Mouse (Mus musculus): ENCODE measurements around the gene Foxn2.
A peak's percentile ranks its signal among the peaks of the same experiment; 100 is the strongest.
"Not testable (repeated sequence)": the region's sequence is repeated elsewhere in the genome, so short reads cannot be mapped to it uniquely, and the experiment has no call there.

Gene Foxn2

GRCm38 (mm10) chr17:88442661-88443060 lies 2.1 kb downstream of the Foxn2 start:
- no peak for DNase-seq

DNA sequence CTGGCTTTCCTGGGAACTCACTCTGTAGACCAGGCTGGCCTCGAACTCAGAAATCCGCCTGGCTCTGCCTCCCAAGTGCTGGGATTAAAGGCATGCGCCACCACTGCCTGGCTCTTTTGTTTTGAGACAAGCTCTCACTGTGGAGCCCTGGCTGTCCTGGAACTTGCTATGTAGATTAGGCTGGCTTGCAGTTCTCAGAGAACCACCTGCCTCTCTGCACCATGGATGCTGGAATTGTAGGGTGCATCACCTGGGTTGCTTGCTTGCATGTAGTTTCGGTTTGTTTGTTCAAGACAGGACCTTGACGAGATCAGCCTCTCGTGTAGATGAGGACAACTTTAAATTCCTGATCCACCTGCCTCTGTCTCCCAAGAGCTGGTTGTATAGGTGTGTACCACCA lies 2.7 kb downstream of the Foxn2 start:
- DNase-seq = no peak

DNA sequence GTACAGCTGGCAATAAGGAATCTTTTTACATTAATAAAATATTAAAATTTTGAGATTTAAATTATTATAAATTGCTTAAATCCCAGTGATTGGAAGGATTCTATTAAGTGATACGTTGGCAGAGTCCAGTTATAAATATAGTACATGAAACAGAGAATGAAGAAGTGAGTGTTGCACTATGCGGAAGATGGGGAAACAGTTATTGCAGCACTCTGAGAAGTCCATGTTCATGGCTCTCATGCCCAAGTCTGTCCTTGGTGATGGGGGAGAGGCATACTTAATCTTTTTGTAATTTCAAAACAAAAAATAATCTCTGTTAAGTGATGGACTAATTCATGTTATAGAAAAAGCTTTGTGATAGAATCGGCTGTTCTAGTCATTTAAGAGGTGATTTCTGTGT lies 17.6 kb downstream of the Foxn2 start:
- peak; percentile 18 to 19 for DNase-seq

DNA sequence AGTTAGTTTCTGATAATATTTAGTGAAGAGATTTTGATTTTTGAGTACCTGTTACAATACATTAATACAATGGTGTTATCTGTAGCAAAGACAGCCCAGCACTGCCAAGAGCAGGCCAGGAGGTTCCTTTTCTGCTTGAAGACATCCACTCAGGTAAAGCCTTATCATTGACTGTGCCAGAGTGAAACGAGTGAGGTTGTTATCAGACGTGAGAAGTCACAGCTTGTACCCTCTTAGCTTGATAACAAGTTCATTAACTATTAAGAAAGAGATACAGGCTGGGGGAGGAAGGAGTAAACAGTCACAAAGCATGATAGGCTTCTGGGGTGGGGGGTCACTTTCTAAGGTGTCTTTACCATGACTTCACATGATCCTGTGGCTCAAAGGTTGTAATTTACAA lies 19.0 kb downstream of the Foxn2 start:
- no peak for DNase-seq

DNA sequence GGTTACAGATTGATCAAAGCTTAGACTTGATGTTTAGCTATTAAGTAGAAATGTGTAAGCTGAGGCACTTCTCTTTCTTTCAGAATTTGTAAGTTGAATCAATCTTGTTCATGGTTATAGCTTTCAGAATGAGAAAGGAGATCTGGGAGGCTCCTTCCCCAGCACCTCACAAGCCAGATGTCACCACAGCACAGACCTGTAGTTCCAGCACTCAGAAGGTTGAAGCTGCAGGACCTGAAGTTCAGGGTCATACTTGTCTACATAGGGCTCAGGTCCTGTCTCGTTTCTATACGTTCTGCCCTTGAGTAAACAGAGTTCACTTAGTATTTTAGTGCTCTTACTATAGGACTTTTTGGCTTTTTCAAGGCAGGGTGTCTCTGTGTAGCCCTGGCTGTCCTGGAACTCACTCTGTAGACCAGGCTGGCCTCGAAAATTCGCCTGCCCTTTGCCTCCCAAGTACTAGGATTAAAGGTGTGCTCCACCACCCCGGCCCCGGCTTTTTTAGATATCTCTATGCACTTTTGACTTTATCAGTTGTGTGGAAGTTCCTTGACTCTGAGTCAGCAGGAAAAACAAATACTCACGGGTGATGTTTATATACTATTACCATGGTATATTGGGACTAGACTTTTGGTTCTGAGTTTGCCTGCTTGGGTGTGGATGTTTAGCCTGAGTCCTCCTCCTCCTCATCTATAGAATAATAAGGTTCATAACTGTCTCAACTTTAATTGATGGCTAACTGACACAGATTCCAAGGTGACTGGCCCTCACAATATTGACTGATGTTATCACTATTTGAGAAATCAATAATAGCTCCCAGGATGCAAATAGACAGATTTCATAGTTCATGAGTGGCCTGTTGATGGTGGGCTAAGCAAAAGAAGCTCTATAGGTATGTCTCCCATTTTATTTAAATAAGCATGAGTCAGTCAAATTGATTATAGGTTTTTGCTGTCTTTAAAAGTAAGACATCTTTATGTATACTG lies 19.7 kb downstream of the Foxn2 start:
- DNase-seq = no peak

DNA sequence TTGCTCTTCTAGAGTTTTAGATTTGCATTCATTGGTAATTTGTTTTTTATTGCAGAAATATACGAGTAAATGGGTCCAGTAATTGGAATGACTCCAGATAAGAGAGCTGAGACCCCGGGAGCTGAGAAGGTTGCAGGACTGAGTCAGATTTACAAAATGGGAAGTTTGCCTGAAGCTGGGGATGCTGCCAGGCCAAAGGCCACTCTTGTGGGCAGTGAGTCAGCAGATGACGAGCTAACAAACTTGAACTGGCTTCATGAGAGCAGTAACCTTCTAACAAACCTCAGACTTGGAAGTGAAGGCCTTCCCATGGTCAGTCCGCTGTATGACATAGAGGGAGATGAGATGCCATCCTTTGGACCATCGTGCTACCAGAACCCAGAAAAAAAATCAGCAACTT lies 22.1 kb downstream of the Foxn2 start:
- peak; percentile 79 to 81 for DNase-seq

GRCm38 (mm10) chr17:88466591-88466990 lies 26.1 kb downstream of the Foxn2 start:
- no peak for DNase-seq

DNA sequence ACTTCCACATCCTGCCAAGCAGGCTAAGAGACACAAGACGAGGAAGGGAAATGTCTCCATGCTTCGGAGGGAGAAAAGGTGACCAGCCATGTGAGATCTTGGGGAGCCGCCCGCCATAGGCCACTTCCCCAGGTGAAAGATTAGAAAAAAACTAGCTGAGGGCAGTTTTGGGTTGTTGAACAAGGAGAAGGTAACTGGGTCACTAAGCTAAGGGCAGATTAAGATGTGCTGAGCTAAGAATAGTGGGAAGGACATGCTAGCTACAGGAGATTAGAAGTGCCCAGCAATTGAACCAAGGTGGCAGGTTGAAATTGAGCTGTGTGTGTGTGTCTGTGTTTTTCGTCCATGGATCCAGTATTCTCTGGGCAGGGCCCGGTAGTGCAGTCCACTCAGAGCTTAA lies 27.2 kb downstream of the Foxn2 start:
- DNase-seq = no peak

DNA sequence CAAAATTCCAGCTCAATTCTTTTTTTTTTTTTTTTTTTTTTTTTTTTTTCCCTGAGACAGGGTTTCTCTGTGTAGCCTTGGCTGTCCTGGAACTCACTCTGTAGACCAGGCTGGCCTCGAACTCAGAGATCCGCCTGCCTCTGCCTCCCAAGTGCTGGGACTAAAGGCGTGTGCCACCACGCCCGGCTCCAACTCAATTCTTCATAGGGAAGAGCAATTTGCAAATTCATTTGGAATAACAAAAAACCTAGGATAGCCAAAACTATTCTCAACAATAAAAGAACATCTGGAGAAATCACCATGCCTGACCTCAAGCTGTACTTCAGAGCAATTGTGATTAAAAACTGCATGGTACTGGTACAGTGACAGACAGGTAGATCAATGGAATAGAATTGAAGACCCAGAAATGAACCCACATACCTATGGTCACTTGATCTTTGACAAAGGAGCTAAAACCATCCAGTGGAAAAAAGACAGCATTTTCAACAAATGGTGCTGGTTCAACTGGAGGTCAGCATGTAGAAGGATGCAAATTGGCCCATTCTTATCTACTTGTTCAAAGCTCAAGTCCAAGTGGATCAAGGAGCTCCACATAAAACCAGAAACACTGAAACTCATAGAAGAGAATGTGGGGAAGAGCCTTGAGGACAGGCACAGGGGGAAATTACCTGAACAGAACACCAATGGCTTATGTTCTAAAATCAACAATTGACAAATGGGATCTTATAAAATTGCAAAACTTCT lies 28.3 kb downstream of the Foxn2 start:
- not testable (repeated sequence) for DNase-seq

DNA sequence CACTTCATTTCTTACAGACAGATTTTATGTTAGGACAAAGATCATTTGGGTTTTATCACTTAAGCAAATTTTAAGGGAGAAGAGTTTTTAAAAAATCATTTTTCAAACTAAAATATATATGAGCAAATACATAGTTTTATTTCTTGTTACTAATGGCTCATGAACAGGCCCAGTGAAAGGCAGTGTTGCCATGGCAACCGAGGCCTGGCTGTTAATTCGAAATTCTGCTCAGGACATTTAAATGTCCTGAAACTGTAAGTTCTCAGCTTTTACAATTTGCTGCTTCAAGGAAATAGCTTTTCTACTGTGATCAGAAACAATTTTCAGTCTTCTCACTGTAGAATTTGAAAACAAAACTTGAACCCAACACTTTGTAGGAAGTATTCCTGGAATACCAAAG lies 33.3 kb downstream of the Foxn2 start:
- no peak for DNase-seq

DNA sequence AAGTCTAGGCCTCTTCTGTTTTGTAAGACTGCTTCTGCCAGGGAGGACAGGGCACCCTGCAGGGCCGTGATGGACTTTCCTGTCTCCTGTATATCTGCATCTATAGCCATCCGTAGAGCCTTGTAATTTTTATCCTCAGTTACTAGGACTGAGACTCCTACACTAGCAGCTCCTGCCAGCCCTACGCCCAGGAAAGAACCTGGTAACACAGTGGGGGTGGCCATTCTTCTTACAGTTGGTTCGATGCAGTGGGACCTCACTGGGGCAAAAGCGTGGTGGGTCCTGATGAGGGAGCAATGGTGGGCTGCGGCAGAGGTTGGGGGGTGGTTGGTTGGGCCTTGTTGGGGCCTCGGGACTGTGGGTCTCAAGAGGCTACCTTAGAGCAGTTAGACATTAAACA lies 36.7 kb downstream of the Foxn2 start:
- DNase-seq = no peak

DNA sequence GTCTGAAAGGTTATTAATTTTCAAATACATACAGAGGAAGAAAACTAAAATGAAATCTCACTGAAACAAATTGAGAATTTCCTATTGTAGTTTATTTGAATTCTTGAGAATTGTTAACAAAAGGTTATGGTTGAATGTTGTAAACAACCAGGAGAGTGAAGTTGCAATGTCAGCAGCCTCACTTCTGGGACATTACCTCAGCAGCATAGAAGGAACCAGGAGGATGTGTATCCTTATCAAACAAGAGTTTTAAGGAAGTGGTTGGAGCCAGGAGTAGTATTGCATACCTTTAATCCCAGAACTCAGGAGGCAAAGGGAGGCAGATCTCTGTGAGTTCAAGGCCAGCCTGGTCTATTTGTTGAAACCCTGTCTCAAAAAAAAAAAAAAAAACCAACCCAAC lies 37.2 kb downstream of the Foxn2 start:
- DNase-seq = no peak

DNA sequence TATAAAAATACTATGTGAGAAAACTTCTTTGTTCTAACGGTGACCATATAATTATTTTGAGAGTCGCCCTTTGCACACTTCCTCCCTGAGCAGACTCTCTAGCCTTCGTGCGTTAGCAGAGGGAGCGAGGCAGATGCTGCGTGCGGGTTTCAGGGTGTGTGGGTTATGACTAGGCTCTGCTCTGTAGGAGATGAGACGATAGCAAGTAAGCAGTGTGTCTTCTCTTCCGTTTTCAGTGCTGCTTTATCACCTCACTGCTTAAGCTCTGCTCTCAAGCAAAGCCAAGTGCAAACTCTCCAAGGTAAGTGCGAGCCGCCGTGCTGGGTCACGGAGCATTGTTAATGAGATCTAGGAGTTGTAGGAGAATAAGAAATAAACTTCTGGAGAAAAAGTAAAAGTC lies 38.5 kb downstream of the Foxn2 start:
- DNase-seq = no peak

- no peak for DNase-seq
Observed at GRCm38 (mm10) chr17:88480369-88480768, 39.9 kb downstream of the Foxn2 start.

DNA sequence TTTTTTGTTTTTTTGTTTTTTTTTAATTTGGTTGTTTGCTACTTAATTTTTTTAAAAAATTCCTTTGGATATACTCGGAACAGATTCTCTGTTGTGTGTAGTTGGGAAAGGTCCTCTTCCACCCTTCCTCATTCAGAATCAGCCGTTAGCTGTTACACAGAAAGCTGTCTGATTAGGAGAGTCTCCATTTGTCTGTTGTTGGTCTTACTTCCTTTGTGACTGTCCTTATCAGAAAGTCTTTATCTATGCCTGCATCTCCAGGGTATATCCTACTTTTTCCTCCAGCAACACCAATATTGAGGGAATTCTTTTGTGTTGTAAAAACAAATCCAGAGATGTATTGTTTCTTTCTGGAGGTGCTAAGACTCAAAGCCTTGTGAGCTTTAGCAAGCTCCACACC lies 40.6 kb downstream of the Foxn2 start:
- DNase-seq = no peak

DNA sequence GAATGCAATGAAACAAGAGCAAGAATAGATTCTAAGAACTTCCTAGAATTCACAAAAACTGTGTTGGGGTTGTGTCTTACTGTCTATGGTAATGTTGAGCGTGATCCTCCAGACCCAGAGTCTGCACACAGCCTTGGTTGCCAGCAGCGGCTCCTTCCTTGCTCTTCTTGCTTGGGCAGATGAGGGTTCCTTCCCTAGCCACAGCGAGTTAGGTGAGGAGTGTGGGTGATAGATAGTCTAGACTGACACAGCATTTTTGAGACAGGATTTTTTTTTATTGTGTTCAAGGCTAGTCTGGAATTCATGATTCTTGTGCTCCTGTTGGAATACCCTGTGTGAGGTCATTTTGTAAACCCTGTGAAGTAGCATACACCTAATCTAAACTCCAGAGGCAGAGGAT lies 41.1 kb downstream of the Foxn2 start:
- no peak for DNase-seq

DNA sequence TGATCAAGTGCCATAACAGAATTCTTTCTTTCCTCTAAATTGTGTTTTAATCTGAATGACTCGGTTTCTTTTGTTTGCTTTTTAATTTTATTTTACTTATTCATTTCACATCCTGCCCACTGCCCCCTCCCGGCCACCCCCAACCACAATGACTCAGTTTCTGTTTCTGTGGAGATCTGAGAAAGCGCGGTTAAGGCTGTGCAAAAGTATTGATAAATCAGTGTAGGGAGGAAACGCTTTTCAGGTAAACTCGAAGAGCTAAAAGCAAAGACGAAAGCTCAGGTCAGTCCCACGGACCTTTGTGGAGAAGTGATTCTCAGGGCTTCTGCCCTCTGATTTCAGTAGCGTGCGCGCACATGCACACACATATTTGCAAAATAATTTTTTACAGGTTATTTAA lies 44.0 kb downstream of the Foxn2 start:
- DNase-seq = no peak

GRCm38 (mm10) chr17:88484951-88485350 lies 44.4 kb downstream of the Foxn2 start:
- DNase-seq = no peak

DNA sequence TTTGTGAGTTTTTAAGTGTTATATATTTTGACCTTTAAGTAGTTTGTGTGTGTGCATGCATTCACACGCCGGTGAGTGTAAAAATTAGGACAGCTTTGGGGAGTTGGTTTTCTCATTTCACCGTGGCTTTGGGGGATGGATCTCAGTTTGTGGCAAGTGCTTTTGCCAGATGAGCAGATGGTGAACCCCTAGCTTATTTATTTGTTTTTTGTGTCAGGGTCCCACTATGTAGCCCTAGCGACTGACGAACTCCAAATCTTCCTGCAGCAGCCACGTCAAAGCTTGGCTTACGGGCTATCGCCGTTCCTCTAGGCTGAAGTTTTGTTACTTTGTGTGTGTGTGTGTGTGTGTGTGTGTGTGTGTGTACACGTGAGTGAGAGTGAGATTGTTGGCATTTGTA lies 50.0 kb downstream of the Foxn2 start:
- DNase-seq = no peak

DNA sequence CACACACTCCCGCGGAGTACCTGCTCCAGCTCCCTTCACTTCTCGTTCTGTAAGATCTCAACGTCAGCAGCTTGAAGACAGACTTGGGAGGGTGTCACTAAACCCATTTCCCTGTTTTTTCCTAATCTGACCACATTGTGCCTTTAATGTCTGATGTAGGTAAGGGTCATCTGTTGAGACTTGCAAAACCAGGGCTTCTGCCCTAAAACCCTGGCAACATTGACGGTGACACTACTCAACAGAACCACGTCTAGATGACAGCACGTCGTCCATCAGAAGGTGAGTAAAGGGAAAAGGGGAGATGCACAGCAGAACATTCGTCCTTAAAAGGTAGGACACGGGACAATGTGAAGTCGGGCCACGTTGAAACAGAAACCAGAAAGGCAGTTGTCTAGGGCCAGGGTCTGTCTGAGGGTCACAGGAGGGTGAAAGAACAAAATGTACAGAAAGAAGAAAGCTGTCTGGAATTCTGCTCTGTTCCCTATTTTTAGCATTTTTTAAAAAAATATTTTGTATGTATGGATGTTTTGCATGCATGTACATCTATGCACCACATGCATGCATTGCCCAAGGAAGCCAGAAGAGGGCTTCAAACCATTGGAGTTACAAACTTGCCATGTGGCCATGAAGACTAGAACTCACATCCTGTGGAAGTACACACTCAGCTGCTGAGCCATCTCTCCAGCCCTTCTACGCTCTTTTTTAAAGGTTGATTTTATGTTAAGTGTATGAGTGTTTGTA lies 51.0 kb downstream of the Foxn2 start:
- DNase-seq = no peak

- no peak for DNase-seq
Observed at GRCm38 (mm10) chr17:88492107-88492460, 51.6 kb downstream of the Foxn2 start.

DNA sequence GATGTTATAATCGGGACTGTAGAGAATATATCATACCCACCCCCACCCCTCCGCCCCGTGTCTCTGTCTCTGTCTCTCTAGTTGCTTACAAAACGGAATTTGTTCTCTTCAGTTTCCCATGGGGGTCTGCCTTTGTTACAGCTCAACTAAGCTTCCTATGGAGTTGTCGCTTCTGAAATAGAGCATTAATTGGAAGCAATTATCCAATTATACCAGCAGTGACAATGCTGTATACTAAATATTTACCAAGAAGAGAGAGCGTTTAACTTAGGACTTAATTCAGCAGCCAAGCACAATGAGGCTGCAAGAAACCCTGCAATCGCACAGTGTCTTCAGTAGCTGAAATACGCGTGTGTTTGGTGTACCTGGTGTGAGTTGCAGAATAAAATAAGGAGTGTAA lies 53.0 kb downstream of the Foxn2 start:
- no peak for DNase-seq

GRCm38 (mm10) chr17:88494121-88494771 lies 53.7 kb downstream of the Foxn2 start:
- peak in 1 of 2 experiments; percentile 10 for DNase-seq
